Mouse (Mus musculus) cortical plate, adult 2 months (tissue): ENCODE measurements at regions not wholly inside any gene's neighbourhood (a gene's known extent, or its start where the extent isn't known, plus 50 kb on each side); places are given as distances from the start of the nearest gene placed in this dataset.

ENCODE experiments used
- H3K27ac ChIP-seq: fragments of 200-500 bp; 2 replicates; pipeline ENCODE4 v1.5.1; 2012; ENCODE audit warnings: low read length, control low read depth, inconsistent platforms; ENCODE audit not compliant: insufficient read depth
- H3K4me1 ChIP-seq: fragments of 200-500 bp; 2 replicates; pipeline ENCODE4 v1.6.1; 2011; ENCODE audit warnings: low read length; ENCODE audit not compliant: control insufficient read depth, insufficient read depth
- H3K4me3 ChIP-seq: fragments of 200-500 bp; 2 replicates; pipeline ENCODE4 v1.5.1; 2011; ENCODE audit warnings: mild to moderate bottlenecking, low read length, control low read depth; ENCODE audit not compliant: insufficient read depth
- CTCF ChIP-seq: fragments of 200-500 bp; IDR thresholded peaks from 2 replicates; pipeline ENCODE4 v1.5.1; 2011; ENCODE audit warnings: mild to moderate bottlenecking, control low read depth, low read length; ENCODE audit not compliant: insufficient read depth; ENCODE audit errors: extremely low read depth
- POLR2A ChIP-seq: fragments of 200-500 bp; IDR thresholded peaks from 2 replicates; pipeline ENCODE4 v1.6.1; 2011; ENCODE audit warnings: mild to moderate bottlenecking, low read length, control low read depth; ENCODE audit not compliant: insufficient read depth; ENCODE audit errors: extremely low read depth

DNA sequence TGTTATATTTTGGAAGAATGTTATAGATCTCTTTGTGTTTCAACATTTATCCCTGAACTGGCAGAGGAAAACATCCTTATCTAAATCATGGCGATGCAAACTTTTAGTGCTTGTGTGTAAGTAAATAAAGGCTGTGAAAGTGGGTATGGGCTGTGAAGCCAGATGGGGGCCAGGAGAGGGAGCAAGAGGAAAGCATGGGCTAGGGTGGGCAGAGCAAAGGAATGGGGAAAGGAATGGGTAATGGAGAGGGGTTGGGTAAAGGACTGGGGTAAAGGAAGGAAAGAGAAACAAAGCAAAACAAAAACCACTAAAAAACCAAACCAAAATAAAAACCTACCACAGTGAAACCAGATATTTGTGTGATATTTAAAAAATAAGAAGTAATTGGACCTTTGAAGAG lies 260.5 kb downstream of the Gpd2 start:
- TF ChIP-seq CTCF (no peak), POLR2A (no peak)
- no peak overlapping the region for H3K27ac ChIP-seq
- no peak overlapping the region for H3K4me3 ChIP-seq
- no peaks in the 10 kb centered on the region for H3K4me1 ChIP-seq

DNA sequence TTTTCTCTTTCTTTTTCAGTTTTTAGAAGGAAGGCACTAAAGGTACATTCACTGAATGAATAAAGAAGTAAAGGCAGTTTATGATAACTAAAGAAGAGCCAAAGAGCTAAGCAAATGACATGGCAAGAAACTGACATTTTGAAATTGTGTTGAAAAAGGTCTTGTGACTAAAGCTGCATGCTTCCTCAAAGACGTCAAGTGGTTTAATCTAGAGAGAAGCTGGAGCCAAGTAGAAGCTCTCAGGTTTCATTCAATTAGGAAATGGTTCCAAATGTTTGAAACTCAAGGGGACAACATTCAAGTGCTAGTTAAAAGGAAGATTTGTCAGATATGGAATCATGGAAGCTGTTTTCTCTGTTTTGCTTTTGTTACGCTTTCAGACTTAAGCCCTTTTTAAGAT lies 267.2 kb downstream of the Gpd2 start:
- Histone ChIP-seq H3K4me3 (no peak overlapping the region), H3K4me1 (no peaks in the 10 kb centered on the region), H3K27ac (no peak overlapping the region)
- TF ChIP-seq CTCF, result no peak

DNA sequence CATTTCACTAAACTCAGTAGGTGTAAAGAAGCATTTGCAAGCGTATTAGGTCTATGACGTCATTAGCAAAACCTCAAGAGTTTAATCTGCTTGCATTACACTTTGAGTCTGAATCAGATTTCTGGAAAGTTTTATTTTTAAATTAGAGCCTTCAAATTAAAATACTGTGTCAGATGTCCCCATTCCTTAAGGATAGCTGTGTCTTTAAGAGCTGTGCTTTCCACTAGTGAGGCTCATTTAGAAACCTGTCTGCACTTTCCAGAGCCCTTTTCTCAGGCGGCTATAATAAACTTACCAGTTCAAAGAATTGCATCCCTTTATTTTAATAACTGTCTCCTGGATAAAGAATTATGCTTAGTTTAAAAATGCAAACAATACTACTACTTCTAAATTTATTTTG lies 285.0 kb downstream of the Gpd2 start:
- TF ChIP-seq CTCF (no peak), POLR2A (no peak)
- Histone ChIP-seq H3K27ac (no peak overlapping the region), H3K4me1 (no peaks in the 10 kb centered on the region), H3K4me3 (no peak overlapping the region)

DNA sequence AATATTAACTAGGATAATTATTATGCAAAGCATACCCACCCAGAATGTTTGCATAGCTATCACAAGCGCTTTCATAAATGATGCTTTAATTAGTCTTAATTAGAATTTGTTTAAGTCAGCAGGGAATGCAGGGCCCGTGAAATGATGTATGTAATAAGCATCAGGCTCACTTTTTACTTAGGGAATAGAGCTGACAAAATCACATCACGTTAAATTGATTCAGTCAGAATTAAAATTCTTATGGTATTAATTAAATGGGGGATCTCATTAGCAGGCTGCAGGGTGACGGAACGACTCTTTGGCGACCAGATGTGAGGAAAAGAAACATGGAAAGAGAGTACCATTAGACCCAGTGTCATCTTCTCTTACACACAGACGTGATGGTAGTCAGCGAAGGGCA lies 285.5 kb downstream of the Gpd2 start:
- no peak overlapping the region for H3K27ac ChIP-seq
- TF ChIP-seq POLR2A, result no peak
- TF ChIP-seq CTCF, result no peak
- no peaks in the 10 kb centered on the region for H3K4me1 ChIP-seq
- no peak overlapping the region for H3K4me3 ChIP-seq

- Histone ChIP-seq H3K27ac (no peak overlapping the region), H3K4me1 (no peaks in the 10 kb centered on the region), H3K4me3 (no peak overlapping the region)
- TF ChIP-seq CTCF, result no peak
- TF ChIP-seq POLR2A, result no peak
These were observed 290.5 kb downstream of the Gpd2 start for GRCm38 (mm10) chr2:57527966-57528365.

DNA sequence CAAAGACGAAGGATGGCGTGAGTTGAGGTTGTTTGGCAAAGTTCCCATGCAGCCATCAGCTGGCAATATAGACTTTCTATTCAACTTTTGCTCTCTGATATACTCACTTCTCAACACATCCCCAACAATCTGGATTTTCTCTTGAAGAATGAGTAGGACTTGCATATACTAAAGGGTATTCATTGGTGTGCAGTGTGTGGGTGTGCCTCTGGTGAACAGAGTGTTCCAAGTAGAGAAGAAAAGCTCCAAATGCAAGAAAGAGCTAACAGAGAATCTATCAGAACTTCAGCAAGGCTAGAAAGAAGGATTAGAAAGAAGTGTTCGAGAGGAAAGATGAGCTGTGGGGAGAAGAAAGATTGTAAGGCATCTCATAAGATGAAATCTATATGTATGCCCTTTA lies 302.4 kb downstream of the Gpd2 start:
- H3K4me3 ChIP-seq, result no peak overlapping the region
- no peak for TF ChIP-seq POLR2A
- TF ChIP-seq CTCF, result no peak
- no peaks in the 10 kb centered on the region for H3K4me1 ChIP-seq
- no peak overlapping the region for H3K27ac ChIP-seq

GRCm38 (mm10) chr2:57565258-57565657 lies 327.8 kb downstream of the Gpd2 start:
- Histone ChIP-seq H3K27ac (no peak overlapping the region), H3K4me1 (no peaks in the 10 kb centered on the region), H3K4me3 (no peak overlapping the region)
- TF ChIP-seq POLR2A (no peak), CTCF (no peak)

DNA sequence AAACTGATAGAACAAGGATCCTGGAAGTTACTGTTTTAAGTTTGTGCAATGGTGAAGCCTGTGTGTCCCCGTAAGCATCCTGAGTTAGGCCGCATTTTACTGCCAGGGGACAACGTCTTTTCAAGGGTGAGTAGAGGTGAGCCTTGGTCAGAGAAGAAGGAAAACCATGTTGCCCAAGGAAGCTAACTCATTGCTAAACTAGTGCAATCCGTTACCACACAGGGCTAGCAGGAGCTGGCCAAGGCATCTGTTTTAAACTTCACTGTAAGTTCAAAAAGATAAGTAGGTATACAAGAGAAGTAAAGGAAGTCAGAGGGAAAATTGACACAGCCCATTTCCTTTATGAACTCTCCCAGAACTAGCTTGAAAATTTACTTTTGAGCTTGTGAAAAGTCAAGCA lies 328.7 kb downstream of the Gpd2 start:
- Histone ChIP-seq H3K27ac (no peak overlapping the region), H3K4me1 (no peaks in the 10 kb centered on the region), H3K4me3 (no peak overlapping the region)
- TF ChIP-seq POLR2A, result no peak
- no peak for TF ChIP-seq CTCF

- no peak for TF ChIP-seq CTCF
- TF ChIP-seq POLR2A, result no peak
- H3K4me1 ChIP-seq, result no peaks in the 10 kb centered on the region
- H3K27ac ChIP-seq, result no peak overlapping the region
- H3K4me3 ChIP-seq, result no peak overlapping the region
These were observed 329.7 kb downstream of the Gpd2 start for GRCm38 (mm10) chr2:57567183-57567582.

DNA sequence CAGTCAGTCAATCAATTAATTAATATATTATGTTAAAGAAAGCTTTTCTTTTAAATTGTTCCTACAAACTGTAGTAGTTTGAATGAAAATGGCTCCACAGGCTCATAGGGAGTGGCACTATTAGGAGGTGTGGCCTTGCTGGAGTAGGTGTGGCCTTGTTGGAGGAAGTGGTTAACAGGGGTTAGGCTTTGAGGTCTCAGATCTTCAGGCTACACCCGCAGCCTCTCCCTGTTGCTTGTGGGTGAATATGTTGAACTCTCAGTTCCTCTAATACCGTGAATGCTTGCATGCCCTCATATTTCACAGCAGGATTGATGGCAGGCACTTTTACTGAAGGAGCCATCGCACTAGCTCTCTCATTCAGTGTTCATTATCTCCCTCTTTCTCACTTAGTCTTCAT lies 349.6 kb downstream of the Gpd2 start:
- TF ChIP-seq POLR2A, result no peak
- no peak for TF ChIP-seq CTCF
- Histone ChIP-seq H3K4me3 (no peak overlapping the region), H3K4me1 (no peaks in the 10 kb centered on the region), H3K27ac (no peak overlapping the region)

- Histone ChIP-seq H3K27ac (no peak overlapping the region), H3K4me3 (no peak overlapping the region), H3K4me1 (no peaks in the 10 kb centered on the region)
- TF ChIP-seq POLR2A, result no peak
- no peak for TF ChIP-seq CTCF
These were observed 356.1 kb downstream of the Gpd2 start for GRCm38 (mm10) chr2:57593558-57593957.
